ENCODE assay signal across 9 mouse cellular contexts in genomic region chr15:85684875-85685274, GRCm38 (mm10). TPM values are rescaled to one million over a fixed set of nuclear protein-coding genes. Genes with fewer than 3 reads are reported as not detected.
DNase-seq lines count a peak whose midpoint lies in the region; ATAC-seq and TF ChIP-seq lines count a peak whose summit lies in the region.
"Had no signal": no experiment of that assay in that cellular context is flagged by ENCODE, and none has a peak within 500 bp of the region (broad histone marks: within the 10 kb centered on the region; RNA-seq: fewer than 3 reads in every experiment).

No protein-coding gene starts in this region.

- H3K4me2 ChIP-seq in hindbrain, embryonic 16.5 days (ENCODE audit: low read length): no peak overlapping the region
- no peak overlapping the region for H3K4me2 ChIP-seq in hindbrain, postnatal 0 days (ENCODE audit: low read depth, low read length)
- H3K4me2 ChIP-seq: forebrain, embryonic 13.5 days had no signal

- no peaks in the 10 kb centered on the region for H3K9me3 ChIP-seq in hindbrain, embryonic 16.5 days (ENCODE audit: control insufficient read depth, low read length)
- H3K9me3 ChIP-seq in hindbrain, postnatal 0 days (ENCODE audit: low read length): no peaks in the 10 kb centered on the region
- H3K9me3 ChIP-seq: forebrain, embryonic 13.5 days; G1E had no signal

- H3K27ac ChIP-seq in hindbrain, embryonic 16.5 days (ENCODE audit: low read depth, low read length): peak overlapping the region; percentile 16; the same call in 1 of the 2 replicates
- no peak overlapping the region for H3K27ac ChIP-seq in hindbrain, postnatal 0 days
- H3K27ac ChIP-seq: forebrain, embryonic 13.5 days had no signal

- peaks cover 62% of the 10 kb centered on the region for H3K4me1 ChIP-seq in hindbrain, embryonic 16.5 days (ENCODE audit: control insufficient read depth, insufficient read depth, low read depth, low read length)
- peaks cover 32% of the 10 kb centered on the region for H3K4me1 ChIP-seq in hindbrain, postnatal 0 days (ENCODE audit: insufficient read depth, low read length)

- TF ChIP-seq CTCF in hindbrain, postnatal 0 days (IDR thresholded peaks at IDR 0.05; ENCODE audit: low read depth): no peak

- no peak for DNase-seq in hindbrain, postnatal 0 days (ENCODE audit: low spot score)
- DNase-seq in urinary bladder, postnatal 14 days (ENCODE audit: low spot score): peak; percentile 75
- DNase-seq in urinary bladder, adult 2 months (ENCODE audit: low spot score): no peak
- DNase-seq in lung, postnatal 10 days: peak; percentile 58
- DNase-seq in spleen, postnatal 10 days (ENCODE audit: low spot score in 2 of 2): no peak
- DNase-seq in layer of hippocampus, postnatal 14 days (ENCODE audit: low spot score in 2 of 2): no peak

- peaks cover 23% of the 10 kb centered on the region for H3K36me3 ChIP-seq in hindbrain, embryonic 16.5 days (ENCODE audit: control insufficient read depth, insufficient read depth, low read length)
- H3K36me3 ChIP-seq in hindbrain, postnatal 0 days (ENCODE audit: insufficient read depth, low read length): peaks cover 15% of the 10 kb centered on the region; the same call in 1 of the 2 replicates

- no peak for ATAC-seq in hindbrain, embryonic 16.5 days
- ATAC-seq in hindbrain, postnatal 0 days: no peak
- ATAC-seq: forebrain, embryonic 13.5 days had no signal

- no peak overlapping the region for H3K4me3 ChIP-seq in hindbrain, embryonic 16.5 days (ENCODE audit: low read length)
- H3K4me3 ChIP-seq in hindbrain, postnatal 0 days (ENCODE audit: low read length): no peak overlapping the region
- H3K4me3 ChIP-seq: forebrain, embryonic 13.5 days had no signal

- no peak overlapping the region; the same call in 1 of the 2 replicates for H3K9ac ChIP-seq in hindbrain, embryonic 16.5 days (ENCODE audit: low read depth, low read length)
- H3K9ac ChIP-seq in hindbrain, postnatal 0 days (replicated peaks; ENCODE audit: low read length): no peak overlapping the region; the same call in 1 of the 2 replicates
- H3K9ac ChIP-seq: forebrain, embryonic 13.5 days had no signal

- no peaks in the 10 kb centered on the region for H3K27me3 ChIP-seq in hindbrain, embryonic 16.5 days (replicated peaks; ENCODE audit: control insufficient read depth, insufficient read depth, low read length)
- no peaks in the 10 kb centered on the region for H3K27me3 ChIP-seq in hindbrain, postnatal 0 days (ENCODE audit: insufficient read depth, low read length)
- H3K27me3 ChIP-seq: forebrain, embryonic 13.5 days had no signal

- WGBS in hindbrain, embryonic 16.5 days: 73% methylated on average over 5 of the region's 5 CpGs
- 55% methylated on average over 5 of the region's 5 CpGs for WGBS in hindbrain, postnatal 0 days

RNA-seq across cellular contexts. Expression of gene Ppara, which starts 49.9 kb away (rescaled TPM):
- 2.7 and 2.9 TPM in 2 replicates for polyA plus RNA-seq in hindbrain, embryonic 16.5 days (2015; fragmentation: Nextera tagmentation; extraction: Ambion mirVana)
- total RNA-seq in hindbrain, postnatal 0 days (2014; rRNA removed): 1.2 and 6.6 TPM in 2 replicates
- polyA plus RNA-seq in hindbrain, postnatal 0 days (2015; fragmentation: Nextera tagmentation; extraction: Ambion mirVana): 1.9 and 2.7 TPM in 2 replicates
- 6.9 and 7.8 TPM in 2 replicates for polyA plus RNA-seq in urinary bladder, adult 2 months (2012; rRNA removed)
- 1 to 10 TPM; 3.4 to 3.7 TPM for total RNA-seq in layer of hippocampus, postnatal 14 days (2021)
- polyA plus RNA-seq: G1E had no signal

Comparison
In these comparisons a context has a peak if more than half of its experiments do, and no peak if none do; other contexts are left out.
1. DNase-seq: peak in urinary bladder, postnatal 14 days (single experiment) and lung, postnatal 10 days (single experiment); none in hindbrain, postnatal 0 days (single experiment), urinary bladder, adult 2 months (single experiment), spleen, postnatal 10 days (0 of 2) and layer of hippocampus, postnatal 14 days (0 of 2).